Mouse (Mus musculus) erythroblast, embryonic 14.5 days (primary cell): ENCODE data around the gene Cerkl.

ENCODE experiments used
- GATA1 ChIP-seq: IDR thresholded peaks from 2 replicates; pipeline ENCODE4 v1.6.1; 2012; ENCODE audit warnings: low read length, inconsistent platforms, mixed read lengths
- TAL1 ChIP-seq: IDR thresholded peaks from 3 replicates; pipeline ENCODE4 v1.6.1; 2012; ENCODE audit warnings: low read length, inconsistent platforms, mixed read lengths

GRCm38 (mm10) chr2:79372154-79372467 is 84.5 kb downstream of the Cerkl start:
- TF ChIP-seq TAL1 (no peak), GATA1 (no peak)
